Mouse (Mus musculus) midbrain, embryonic 14.5 days (tissue): ENCODE measurements at regions not wholly inside any gene's neighbourhood (a gene's known extent, or its start where the extent isn't known, plus 50 kb on each side); places are given as distances from the start of the nearest gene placed in this dataset.
A peak's percentile ranks its signal among the peaks of the same experiment; 100 is the strongest.

Source experiments
- ATAC-seq: fragments of 200-750 bp; cut with Nextera tagmentation; 2 replicates; pipeline ENCODE4 v1.8.0; 2017; ENCODE audit warnings: moderate number of reproducible peaks, moderate library complexity; ENCODE audit not compliant: low FRiP score, low TSS enrichment
- DNase-seq: peaks from one replicate; pipeline ENCODE4 v3.0.0-alpha.2; 2015
- H3K27ac ChIP-seq: fragments of 300-500 bp; sonication (generic); replicated peaks from 2 replicates; pipeline ENCODE4 v1.5.1; 2014; ENCODE audit warnings: mild to moderate bottlenecking, low read depth, low read length, moderate library complexity
- H3K27me3 ChIP-seq: fragments of 300-500 bp; sonication (generic); 2 replicates; pipeline ENCODE4 v1.6.1; 2014; ENCODE audit warnings: low read length, control low read depth, mixed read lengths; ENCODE audit not compliant: control insufficient read depth, insufficient read depth
- H3K36me3 ChIP-seq: fragments of 300-500 bp; sonication (generic); 2 replicates; pipeline ENCODE4 v1.6.1; 2014; ENCODE audit warnings: low read length, control low read depth; ENCODE audit not compliant: control insufficient read depth, insufficient read depth
- H3K4me1 ChIP-seq: fragments of 300-500 bp; sonication (generic); 2 replicates; pipeline ENCODE4 v1.6.1; 2014; ENCODE audit warnings: mild to moderate bottlenecking, antibody characterized with exemption, low read length, control low read depth; ENCODE audit not compliant: control insufficient read depth, insufficient read depth
- H3K4me2 ChIP-seq: fragments of 300-500 bp; sonication (generic); 2 replicates; pipeline ENCODE4 v1.6.1; 2014; ENCODE audit warnings: mild to moderate bottlenecking, low read length, moderate library complexity
- H3K4me3 ChIP-seq: fragments of 300-500 bp; sonication (generic); replicated peaks from 2 replicates; pipeline ENCODE4 v1.5.1; 2014; ENCODE audit warnings: low read depth, low read length
- H3K9ac ChIP-seq: fragments of 300-500 bp; sonication (generic); replicated peaks from 2 replicates; pipeline ENCODE4 v1.6.1; 2014; ENCODE audit warnings: mild to moderate bottlenecking, low read length, moderate library complexity
- H3K9me3 ChIP-seq: fragments of 300-500 bp; sonication (generic); 2 replicates; pipeline ENCODE4 v1.6.1; 2016; ENCODE audit warnings: low read length, control low read depth, mixed read lengths; ENCODE audit not compliant: control insufficient read depth
- WGBS: fragments of 180-500 bp; shearing (Covaris S2); extraction: QIAGEN DNeasy Blood & Tissue Kit; methylation state at CpG from one replicate; pipeline ENCODE4 v1.1.7; 2014; 5-methylcytosine and 5-hydroxymethylcytosine counted together

DNA sequence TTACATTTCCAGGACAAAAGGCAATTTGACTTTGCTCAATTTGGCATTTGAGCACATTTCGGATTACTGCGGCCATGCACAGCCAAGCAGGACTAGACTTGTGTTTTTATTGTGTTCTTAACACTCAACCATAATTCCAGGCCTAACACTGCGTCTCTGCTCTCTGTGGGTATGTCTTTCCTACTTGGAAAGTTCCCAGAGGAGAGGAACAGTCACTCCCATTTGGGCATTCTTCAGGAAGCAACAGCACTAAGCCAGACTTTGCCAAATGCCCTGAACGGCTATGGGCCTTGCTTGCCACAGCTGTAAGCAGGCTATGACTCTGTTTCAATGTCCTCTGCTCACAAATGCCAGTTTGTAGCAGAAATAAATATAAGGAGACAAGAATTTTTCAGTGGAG, 56.5 kb upstream of the Pdk3 start:
- Histone ChIP-seq H3K4me3 (no peak overlapping the region), H3K9ac (no peak overlapping the region), H3K4me2 (no peak overlapping the region), H3K27ac (no peak overlapping the region), H3K36me3 (no peaks in the 10 kb centered on the region), H3K27me3 (no peaks in the 10 kb centered on the region), H3K9me3 (no peaks in the 10 kb centered on the region), H3K4me1 (no peaks in the 10 kb centered on the region)
- 83% methylated on average over 4 of the region's 4 CpGs for WGBS
- DNase-seq (no peak), ATAC-seq (no peak)

DNA sequence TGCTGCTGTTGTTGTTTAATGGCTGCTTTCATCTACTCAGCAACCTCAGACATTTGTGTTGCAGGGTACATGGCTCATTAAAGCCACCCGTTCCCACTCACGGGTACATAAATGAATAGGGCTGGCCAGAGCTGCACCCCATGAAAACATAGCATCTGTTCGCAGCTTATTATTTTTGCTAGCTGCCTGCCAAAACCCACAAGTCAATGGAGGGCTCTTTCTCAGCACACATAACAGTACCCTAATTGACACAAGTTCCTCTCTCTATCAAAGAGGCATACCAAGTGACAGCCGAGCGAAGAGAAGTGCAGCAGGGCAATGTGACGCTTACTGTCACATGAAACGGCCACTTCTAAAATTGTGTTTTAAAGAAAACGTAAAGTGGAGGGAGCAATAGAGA, 57.0 kb upstream of the Pdk3 start:
- Histone ChIP-seq H3K4me1 (no peaks in the 10 kb centered on the region), H3K4me2 (peak overlapping the region; percentile 47), H3K9ac (no peak overlapping the region), H3K9me3 (no peaks in the 10 kb centered on the region), H3K27ac (no peak overlapping the region), H3K27me3 (no peaks in the 10 kb centered on the region), H3K36me3 (no peaks in the 10 kb centered on the region), H3K4me3 (peak overlapping the region; percentile 27)
- DNase-seq, result no peak
- WGBS, result 77% methylated on average over 8 of the region's 8 CpGs
- no peak for ATAC-seq

DNA sequence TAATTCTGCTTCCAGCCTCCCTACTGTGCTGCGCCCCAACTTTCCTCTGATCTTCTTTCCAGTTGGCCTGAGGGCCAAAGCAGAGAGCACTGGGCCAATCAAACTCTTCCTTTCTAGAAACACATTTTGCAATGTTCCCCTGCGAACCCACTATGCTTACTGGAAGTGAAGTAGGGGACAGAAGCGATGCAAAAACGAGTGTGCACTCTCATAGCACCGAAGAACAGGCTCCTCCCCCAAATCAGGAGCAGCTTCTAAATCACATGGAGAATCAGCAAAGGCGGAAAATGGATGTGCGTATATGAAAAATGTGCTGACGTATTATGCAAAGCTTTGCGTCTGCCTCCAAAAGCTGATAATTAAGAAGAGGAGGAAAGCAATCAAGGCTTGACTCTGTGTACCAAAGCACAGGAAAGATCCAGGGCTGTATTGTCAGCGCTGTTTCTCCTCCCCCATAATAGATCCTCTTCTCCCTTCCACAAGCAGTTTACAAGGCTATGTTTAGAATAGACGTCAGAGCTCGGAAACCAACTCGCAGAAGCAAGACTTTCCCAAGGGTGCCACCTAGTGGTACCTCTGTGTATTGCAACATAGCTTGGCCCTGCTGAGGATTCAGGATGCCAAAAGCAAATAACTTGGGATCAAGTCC, 57.5 kb upstream of the Pdk3 start:
- Histone ChIP-seq H3K4me2 (peak overlapping the region; percentile 47), H3K4me1 (no peaks in the 10 kb centered on the region), H3K9me3 (no peaks in the 10 kb centered on the region), H3K27ac (no peak overlapping the region), H3K4me3 (peak overlapping the region; percentile 27), H3K9ac (0 out of 2 replicates have a peak overlapping the region, but pooled peaks have one; percentile 34), H3K27me3 (no peaks in the 10 kb centered on the region), H3K36me3 (no peaks in the 10 kb centered on the region)
- DNase-seq (peak; percentile 88), ATAC-seq (peak; percentile 72; the same call in 1 of the 2 replicates)
- WGBS, result 40% methylated on average over 13 of the region's 13 CpGs

DNA sequence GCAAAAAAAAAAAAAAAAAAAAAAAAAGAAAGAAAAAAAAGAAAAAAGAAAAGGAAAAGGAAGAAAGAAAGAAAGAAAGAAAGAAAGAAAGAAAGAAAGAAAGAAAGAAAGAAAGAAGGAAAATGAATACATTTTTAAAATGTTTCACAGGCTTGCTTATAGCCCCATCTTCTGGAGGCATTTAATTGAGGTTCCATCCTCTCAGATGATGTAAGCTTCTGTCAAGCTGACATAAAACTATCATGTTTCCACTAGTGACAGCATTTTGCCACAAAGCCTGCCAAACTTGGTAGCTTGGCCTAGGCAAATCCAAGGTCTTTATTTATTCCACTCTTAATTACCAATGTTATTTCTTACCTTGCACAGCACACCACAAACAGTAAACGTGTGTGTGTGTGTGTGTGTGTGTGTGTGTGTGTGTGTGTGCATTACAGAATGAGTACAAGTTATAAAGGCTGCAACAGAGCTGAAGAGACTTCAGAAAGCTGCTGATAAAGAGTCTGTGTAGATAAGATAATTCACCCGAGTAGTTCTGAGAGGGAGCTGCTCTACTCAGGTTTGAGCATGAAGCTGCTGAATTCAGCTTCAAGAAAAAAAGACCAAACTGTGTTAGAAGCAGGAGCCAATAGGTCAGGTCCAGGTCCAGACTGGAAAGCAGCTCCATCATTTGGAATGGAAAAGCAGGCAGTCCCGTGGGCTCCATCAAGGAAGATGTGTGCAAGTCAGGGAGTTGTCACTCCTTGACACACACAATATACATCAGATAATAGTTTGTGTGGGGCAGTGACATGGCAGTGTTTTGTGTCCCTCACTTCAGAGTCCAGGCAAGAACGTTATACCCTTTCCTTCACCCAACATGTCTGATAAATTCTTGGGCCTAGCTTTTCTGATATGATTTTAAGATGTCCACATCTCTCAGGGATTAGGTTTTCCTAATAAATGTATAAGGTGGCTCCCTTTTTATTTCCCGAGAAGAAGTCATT, 65.1 kb upstream of the Pdk3 start:
- Histone ChIP-seq H3K4me2 (no peak overlapping the region), H3K36me3 (no peaks in the 10 kb centered on the region), H3K4me3 (no peak overlapping the region), H3K9me3 (no peaks in the 10 kb centered on the region), H3K9ac (no peak overlapping the region), H3K4me1 (no peaks in the 10 kb centered on the region), H3K27me3 (no peaks in the 10 kb centered on the region), H3K27ac (no peak overlapping the region)
- no peak for ATAC-seq
- DNase-seq, result no peak
- WGBS, result 76% methylated on average over 5 of the region's 5 CpGs

DNA sequence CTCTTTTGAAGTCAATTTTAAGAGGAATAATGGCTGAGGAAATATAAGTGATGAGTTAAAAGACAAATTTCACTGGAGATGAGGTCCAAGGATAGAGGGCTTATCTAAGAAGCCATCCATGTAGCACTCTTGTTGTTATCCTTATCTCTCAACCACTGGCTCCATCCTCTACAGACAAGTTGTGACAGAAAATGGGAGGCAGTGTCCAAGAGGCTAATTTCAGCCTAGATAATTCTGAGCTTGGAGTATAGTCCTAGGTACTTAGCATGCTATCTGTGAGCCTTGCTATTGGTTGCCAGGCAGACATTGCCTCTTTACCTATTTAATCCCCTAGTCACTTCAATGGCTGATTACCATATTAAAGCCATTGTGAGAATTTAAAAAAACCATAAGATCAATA, 65.2 kb upstream of the AU015836 start:
- H3K36me3 ChIP-seq, result no peaks in the 10 kb centered on the region
- H3K4me2 ChIP-seq, result no peak overlapping the region
- no peak overlapping the region for H3K27ac ChIP-seq
- no peak for DNase-seq
- no peak overlapping the region for H3K4me3 ChIP-seq
- H3K9me3 ChIP-seq, result no peaks in the 10 kb centered on the region
- H3K4me1 ChIP-seq, result no peaks in the 10 kb centered on the region
- H3K27me3 ChIP-seq, result no peaks in the 10 kb centered on the region
- H3K9ac ChIP-seq, result no peak overlapping the region
- no peak for ATAC-seq

DNA sequence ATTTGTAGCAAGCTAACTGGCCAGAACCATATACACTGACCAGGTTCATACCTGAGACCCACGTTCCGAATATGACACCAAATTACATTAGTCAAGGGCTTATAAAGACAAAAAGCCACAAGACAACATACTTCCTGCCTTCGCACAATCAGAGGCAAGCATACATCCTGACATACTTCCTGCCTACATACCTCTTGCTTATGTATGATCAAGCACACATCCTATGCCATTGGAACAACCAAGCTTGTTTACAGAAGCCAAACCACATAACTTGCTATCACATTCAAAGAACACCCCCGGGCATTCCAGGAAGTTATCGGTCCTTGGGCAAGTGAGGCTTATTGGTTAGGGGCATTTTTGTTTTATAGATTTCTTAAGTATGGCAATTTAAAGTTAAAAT, 62.9 kb upstream of the AU015836 start:
- Histone ChIP-seq H3K9ac (no peak overlapping the region), H3K4me1 (no peaks in the 10 kb centered on the region), H3K4me2 (no peak overlapping the region), H3K36me3 (no peaks in the 10 kb centered on the region), H3K27me3 (no peaks in the 10 kb centered on the region), H3K27ac (no peak overlapping the region), H3K4me3 (no peak overlapping the region), H3K9me3 (no peaks in the 10 kb centered on the region)
- 87% methylated on average over 5 of the region's 5 CpGs for WGBS
- ATAC-seq (no peak), DNase-seq (no peak)

DNA sequence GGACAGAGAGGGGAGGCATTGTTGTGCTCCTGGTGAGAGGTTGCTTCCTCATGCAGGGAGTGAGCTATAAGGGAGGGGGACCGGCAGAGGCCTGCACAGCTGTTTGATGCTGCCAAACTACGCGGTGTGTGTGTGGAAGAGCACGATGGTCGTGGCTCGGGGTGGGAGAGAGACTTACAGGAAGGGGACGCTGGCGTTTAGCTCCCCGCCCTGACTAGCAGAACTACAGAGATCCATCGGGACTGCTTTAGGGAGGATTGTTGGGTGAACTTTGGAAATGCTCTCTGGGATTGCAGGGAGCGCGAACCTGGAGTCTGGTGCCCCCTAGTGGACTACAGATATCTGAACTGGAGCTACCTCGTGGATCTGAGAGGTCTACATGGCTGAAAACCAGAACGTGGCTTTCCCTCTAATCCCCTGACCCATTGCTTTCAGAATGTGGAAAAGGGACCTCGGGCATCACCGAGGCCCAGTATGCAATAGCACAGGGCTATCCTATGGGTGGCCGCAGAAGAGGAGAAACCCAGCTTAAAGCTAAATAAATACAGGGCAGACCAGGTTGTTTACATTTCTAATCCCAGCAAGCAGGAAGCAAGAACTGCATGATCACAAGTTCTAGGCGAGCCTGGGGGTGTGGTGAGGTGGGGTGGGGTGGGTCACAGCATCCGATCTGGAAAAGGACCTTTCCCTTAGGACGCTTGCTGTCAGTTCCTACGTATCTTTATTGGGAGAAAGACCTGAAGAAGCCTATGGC, 57.2 kb upstream of the AU015836 start:
- Histone ChIP-seq H3K4me1 (no peaks in the 10 kb centered on the region), H3K4me2 (peak overlapping the region; percentile 47), H3K4me3 (peak overlapping the region; percentile 20; the same call in 1 of the 2 replicates), H3K27me3 (no peaks in the 10 kb centered on the region), H3K9me3 (no peaks in the 10 kb centered on the region), H3K36me3 (no peaks in the 10 kb centered on the region), H3K9ac (no peak overlapping the region; the same call in 1 of the 2 replicates), H3K27ac (no peak overlapping the region)
- DNase-seq (peak; percentile 83), ATAC-seq (peak; percentile 63)
- 26% methylated on average over 21 of the region's 21 CpGs for WGBS

DNA sequence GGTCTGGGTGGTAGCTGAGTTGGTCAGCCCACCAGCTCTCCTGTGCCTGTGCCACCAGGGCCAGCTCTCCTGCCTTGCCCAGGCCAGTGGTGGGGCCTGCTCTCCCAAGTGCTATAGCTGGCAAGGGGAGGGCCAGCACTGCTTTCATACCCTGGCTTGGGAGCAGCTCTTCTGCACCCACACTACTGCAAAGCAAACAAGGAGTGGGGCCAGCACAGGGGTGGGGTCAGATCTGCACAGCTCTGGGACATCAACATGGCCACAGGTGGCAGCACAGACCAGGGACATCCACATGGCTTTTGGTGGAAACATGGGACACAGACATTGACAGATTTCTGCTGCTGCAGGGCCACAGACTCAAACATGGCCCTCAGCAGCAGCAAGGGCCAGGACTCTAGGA, 52.9 kb upstream of the AU015836 start:
- H3K27me3 ChIP-seq, result no peaks in the 10 kb centered on the region
- H3K27ac ChIP-seq, result no peak overlapping the region
- DNase-seq, result no peak
- H3K9ac ChIP-seq, result no peak overlapping the region
- ATAC-seq, result no peak
- no peaks in the 10 kb centered on the region for H3K9me3 ChIP-seq
- H3K4me3 ChIP-seq, result no peak overlapping the region
- H3K36me3 ChIP-seq, result no peaks in the 10 kb centered on the region
- no peaks in the 10 kb centered on the region for H3K4me1 ChIP-seq
- no peak overlapping the region for H3K4me2 ChIP-seq
